Mouse (Mus musculus) lung, embryonic 14.5 days (tissue): ENCODE results near the gene Ascc1. TPM values are rescaled to one million over a fixed set of nuclear protein-coding genes. Genes with fewer than 3 reads are reported as not detected.

Experiments
- ATAC-seq: fragments of 200-750 bp; cut with Nextera tagmentation; 2 replicates; pipeline ENCODE4 v1.8.0; 2017; ENCODE audit warnings: mild to moderate bottlenecking, moderate TSS enrichment, moderate library complexity; ENCODE audit not compliant: insufficient read depth
- DNase-seq: peaks from one replicate; pipeline ENCODE4 v3.0.0-alpha.2; 2015
- H3K27ac ChIP-seq: fragments of 300-500 bp; sonication (generic); 2 replicates; pipeline ENCODE4 v1.5.1; 2014; ENCODE audit warnings: low read depth, mild to moderate bottlenecking, moderate library complexity
- H3K27me3 ChIP-seq: fragments of 300-500 bp; sonication (generic); 2 replicates; pipeline ENCODE4 v1.6.1; 2014; ENCODE audit warnings: low read length, control low read depth; ENCODE audit not compliant: insufficient read depth
- H3K36me3 ChIP-seq: fragments of 300-500 bp; sonication (generic); 2 replicates; pipeline ENCODE4 v1.6.1; 2014; ENCODE audit warnings: control low read depth; ENCODE audit not compliant: insufficient read depth
- H3K4me1 ChIP-seq: fragments of 300-500 bp; sonication (generic); 2 replicates; pipeline ENCODE4 v1.6.1; 2014; ENCODE audit warnings: antibody characterized with exemption, control low read depth; ENCODE audit not compliant: insufficient read depth
- H3K4me2 ChIP-seq: fragments of 300-500 bp; sonication (generic); 2 replicates; pipeline ENCODE4 v1.6.1; 2014; ENCODE audit warnings: mild to moderate bottlenecking
- H3K4me3 ChIP-seq: fragments of 300-500 bp; sonication (generic); 2 replicates; pipeline ENCODE4 v1.5.1; 2014; ENCODE audit warnings: low read depth, low read length
- H3K9ac ChIP-seq: fragments of 300-500 bp; sonication (generic); 2 replicates; pipeline ENCODE4 v1.6.1; 2014
- H3K9me3 ChIP-seq: fragments of 300-500 bp; sonication (generic); 2 replicates; pipeline ENCODE4 v1.6.1; 2016; ENCODE audit warnings: low read depth, low read length, control low read depth
- CTCF ChIP-seq: IDR thresholded peaks from 2 replicates; pipeline ENCODE4 v1.5.1; 2016; ENCODE audit warnings: antibody characterized with exemption, low read depth
- WGBS: fragments of 180-500 bp; shearing (Covaris S2); extraction: QIAGEN DNeasy Blood & Tissue Kit; methylation state at CpG from one replicate; pipeline ENCODE4 v1.1.7; 2014; 5-methylcytosine and 5-hydroxymethylcytosine counted together
- polyA plus RNA-seq: library from polyadenylated mRNA; unstranded; fragments of >200 nt; fragmentation: Nextera tagmentation; extraction: Ambion mirVana; gene quantifications from 2 replicates; pipeline ENCODE4 v1.2.1, GENCODE M21; 2014

Gene Ascc1
- polyA plus RNA-seq, 1 experiment from 2014 or later = 34.7 TPM

GRCm38 (mm10) chr10:59970450-59971062, 32.0 kb upstream of the Ascc1 start:
- H3K4me2 ChIP-seq = peak overlapping the region; percentile 72
- H3K27ac ChIP-seq = peak overlapping the region; percentile 58; the same call in 1 of the 2 replicates
- DNase-seq (no peak), ATAC-seq (no peak)
- no peaks in the 10 kb centered on the region for H3K27me3 ChIP-seq
- H3K4me3 ChIP-seq = peak overlapping the region; percentile 40
- 26% methylated on average over 6 of the region's 6 CpGs for WGBS
- peaks cover 25% of the 10 kb centered on the region for H3K4me1 ChIP-seq
- no peak for TF ChIP-seq CTCF
- H3K36me3 ChIP-seq = no peaks in the 10 kb centered on the region
- no peaks in the 10 kb centered on the region for H3K9me3 ChIP-seq
- peak overlapping the region; percentile 58 for H3K9ac ChIP-seq

GRCm38 (mm10) chr10:59971813-59972212, 30.8 kb upstream of the Ascc1 start:
- H3K4me3 ChIP-seq = no peak overlapping the region
- no peaks in the 10 kb centered on the region for H3K36me3 ChIP-seq
- no peaks in the 10 kb centered on the region for H3K9me3 ChIP-seq
- no peaks in the 10 kb centered on the region for H3K27me3 ChIP-seq
- H3K27ac ChIP-seq = no peak overlapping the region
- DNase-seq (no peak), ATAC-seq (no peak)
- H3K9ac ChIP-seq = no peak overlapping the region
- 91% methylated on average over 8 of the region's 8 CpGs for WGBS
- peaks cover 23% of the 10 kb centered on the region for H3K4me1 ChIP-seq
- no peak for TF ChIP-seq CTCF
- no peak overlapping the region for H3K4me2 ChIP-seq

- no peaks in the 10 kb centered on the region for H3K36me3 ChIP-seq
- no peak overlapping the region for H3K9ac ChIP-seq
- H3K27me3 ChIP-seq = no peaks in the 10 kb centered on the region
- H3K27ac ChIP-seq = no peak overlapping the region
- H3K4me3 ChIP-seq = no peak overlapping the region
- TF ChIP-seq CTCF = no peak
- WGBS = 77% methylated on average over 2 of the region's 2 CpGs
- peaks cover 23% of the 10 kb centered on the region for H3K4me1 ChIP-seq
- no peaks in the 10 kb centered on the region for H3K9me3 ChIP-seq
- ATAC-seq (no peak), DNase-seq (peak; percentile 42)
- no peak overlapping the region for H3K4me2 ChIP-seq
Measured at GRCm38 (mm10) chr10:59972534-59972933, 30.1 kb upstream of the Ascc1 start.

- DNase-seq (no peak), ATAC-seq (no peak)
- H3K27ac ChIP-seq = no peak overlapping the region; the same call in 1 of the 2 replicates
- no peak overlapping the region for H3K4me2 ChIP-seq
- H3K27me3 ChIP-seq = no peaks in the 10 kb centered on the region
- no peak overlapping the region for H3K9ac ChIP-seq
- peaks cover 26% of the 10 kb centered on the region for H3K4me1 ChIP-seq
- H3K36me3 ChIP-seq = no peaks in the 10 kb centered on the region
- WGBS = 78% methylated on average over 6 of the region's 6 CpGs
- no peak overlapping the region for H3K4me3 ChIP-seq
- H3K9me3 ChIP-seq = no peaks in the 10 kb centered on the region
- TF ChIP-seq CTCF = no peak
Measured at GRCm38 (mm10) chr10:59972999-59973398, 29.6 kb upstream of the Ascc1 start.

- H3K4me3 ChIP-seq = no peak overlapping the region
- no peak for TF ChIP-seq CTCF
- peaks cover 30% of the 10 kb centered on the region for H3K4me1 ChIP-seq
- H3K36me3 ChIP-seq = no peaks in the 10 kb centered on the region
- H3K9ac ChIP-seq = no peak overlapping the region
- 82% methylated on average over 4 of the region's 4 CpGs for WGBS
- DNase-seq (no peak), ATAC-seq (no peak)
- H3K4me2 ChIP-seq = no peak overlapping the region
- peak overlapping the region; percentile 76; the same call in 1 of the 2 replicates for H3K27ac ChIP-seq
- H3K27me3 ChIP-seq = no peaks in the 10 kb centered on the region
- no peaks in the 10 kb centered on the region for H3K9me3 ChIP-seq
Measured at GRCm38 (mm10) chr10:59973400-59973799, 29.2 kb upstream of the Ascc1 start.

- ATAC-seq (no peak), DNase-seq (peak; percentile 65)
- peak overlapping the region; percentile 76 for H3K27ac ChIP-seq
- H3K27me3 ChIP-seq = no peaks in the 10 kb centered on the region
- H3K9ac ChIP-seq = peak overlapping the region; percentile 10; the same call in 1 of the 2 replicates
- H3K4me1 ChIP-seq = peaks cover 38% of the 10 kb centered on the region
- TF ChIP-seq CTCF = no peak
- WGBS = 12% methylated on average over 6 of the region's 6 CpGs
- peak overlapping the region; percentile 25 for H3K4me2 ChIP-seq
- no peaks in the 10 kb centered on the region for H3K9me3 ChIP-seq
- no peak overlapping the region for H3K4me3 ChIP-seq
- no peaks in the 10 kb centered on the region for H3K36me3 ChIP-seq
Measured at GRCm38 (mm10) chr10:59974191-59974664, 28.4 kb upstream of the Ascc1 start.

- ATAC-seq (peak; percentile 81), DNase-seq (peak; percentile 95)
- Histone ChIP-seq H3K27ac (peak overlapping the region; percentile 76), H3K9ac (no peak overlapping the region), H3K36me3 (no peaks in the 10 kb centered on the region), H3K9me3 (no peaks in the 10 kb centered on the region), H3K4me2 (peak overlapping the region; percentile 25; the same call in 1 of the 2 replicates), H3K27me3 (no peaks in the 10 kb centered on the region), H3K4me3 (no peak overlapping the region), H3K4me1 (peaks cover 40% of the 10 kb centered on the region)
- WGBS = 28% methylated on average over 3 of the region's 3 CpGs
- TF ChIP-seq CTCF = peak; percentile 12; the same call in 1 of the 2 replicates
Measured at GRCm38 (mm10) chr10:59974786-59975185, 27.8 kb upstream of the Ascc1 start.
